In the genomic region with DNA sequence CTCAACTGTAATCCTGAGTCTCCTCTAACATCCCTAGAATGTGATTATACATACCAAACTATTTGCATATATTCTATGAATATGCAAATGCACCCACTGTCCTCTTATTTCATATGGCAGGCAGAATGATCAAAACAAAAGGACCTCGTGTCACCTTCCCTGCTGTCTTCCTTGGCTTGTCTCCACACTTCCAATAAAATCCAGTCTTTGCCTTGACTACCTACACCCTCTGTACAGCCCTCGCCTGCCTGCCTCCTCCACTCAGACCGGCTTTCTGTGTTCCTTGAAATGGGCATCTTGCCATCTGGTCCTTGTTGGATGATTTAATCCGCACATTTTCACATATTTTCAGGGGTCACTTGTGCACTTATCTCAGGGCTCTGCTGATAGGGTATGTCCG, we compare ENCODE assay signal across 18 mouse cellular contexts.
DNase-seq lines count a peak whose midpoint lies in the region; ATAC-seq lines count a peak whose summit lies in the region.
"Had no signal": no experiment of that assay in that cellular context is flagged by ENCODE, and none has a peak within 500 bp of the region (broad histone marks: within the 10 kb centered on the region; RNA-seq: fewer than 3 reads in every experiment).

No protein-coding gene starts in this region.

- H3K36me3 ChIP-seq in neural tube, embryonic 13.5 days = no peaks in the 10 kb centered on the region
- no peaks in the 10 kb centered on the region for H3K36me3 ChIP-seq in neural tube, embryonic 15.5 days
- H3K36me3 ChIP-seq in hindbrain, embryonic 16.5 days (ENCODE audit: control insufficient read depth, insufficient read depth, low read length) = no peaks in the 10 kb centered on the region
- H3K36me3 ChIP-seq in intestine, embryonic 15.5 days = no peaks in the 10 kb centered on the region
- H3K36me3 ChIP-seq: liver, embryonic 15.5 days had no signal

- H3K4me1 ChIP-seq in neural tube, embryonic 13.5 days (replicated peaks) = peaks cover 31% of the 10 kb centered on the region
- H3K4me1 ChIP-seq in neural tube, embryonic 15.5 days = peaks cover 22% of the 10 kb centered on the region
- peaks cover 8% of the 10 kb centered on the region for H3K4me1 ChIP-seq in hindbrain, embryonic 16.5 days (ENCODE audit: control insufficient read depth, insufficient read depth, low read depth, low read length)
- no peaks in the 10 kb centered on the region for H3K4me1 ChIP-seq in intestine, embryonic 15.5 days (replicated peaks)
- H3K4me1 ChIP-seq: liver, embryonic 15.5 days had no signal

- DNase-seq in frontal cortex, postnatal 10 days (ENCODE audit: low spot score in 2 of 2) = no peak
- peak; percentile 84 to 85 for DNase-seq in cerebellum, postnatal 10 days
- DNase-seq in layer of hippocampus, adult 18-20 months (ENCODE audit: low spot score in 2 of 2) = no peak
- DNase-seq: embryo, embryonic 11 days; heart, adult 2 months; heart, postnatal 10 days; kidney, postnatal 25 days; layer of hippocampus, postnatal 36 days; lung, postnatal 4 days; thymus, postnatal 36 days had no signal

- no peak overlapping the region for H3K9ac ChIP-seq in neural tube, embryonic 13.5 days
- no peak overlapping the region for H3K9ac ChIP-seq in neural tube, embryonic 15.5 days (replicated peaks)
- no peak overlapping the region; the same call in 1 of the 2 replicates for H3K9ac ChIP-seq in hindbrain, embryonic 16.5 days (ENCODE audit: low read depth, low read length)
- H3K9ac ChIP-seq in intestine, embryonic 15.5 days = no peak overlapping the region
- H3K9ac ChIP-seq: liver, embryonic 15.5 days had no signal

- H3K4me3 ChIP-seq in neural tube, embryonic 13.5 days = no peak overlapping the region
- H3K4me3 ChIP-seq in neural tube, embryonic 15.5 days (replicated peaks) = no peak overlapping the region
- H3K4me3 ChIP-seq in hindbrain, embryonic 16.5 days (ENCODE audit: low read length) = no peak overlapping the region
- no peak overlapping the region for H3K4me3 ChIP-seq in intestine, embryonic 15.5 days (replicated peaks)
- H3K4me3 ChIP-seq: heart, adult 2 months; liver, embryonic 15.5 days had no signal

- H3K27ac ChIP-seq in neural tube, embryonic 13.5 days (replicated peaks) = peak overlapping the region; percentile 74
- no peak overlapping the region for H3K27ac ChIP-seq in neural tube, embryonic 15.5 days (replicated peaks)
- no peak overlapping the region for H3K27ac ChIP-seq in hindbrain, embryonic 16.5 days (ENCODE audit: low read depth, low read length)
- no peak overlapping the region for H3K27ac ChIP-seq in intestine, embryonic 15.5 days
- H3K27ac ChIP-seq: heart, adult 2 months; liver, embryonic 15.5 days had no signal

- whole genome bisulfite sequencing in neural tube, embryonic 13.5 days = 37% methylated on average over 5 of the region's 5 CpGs
- 36% methylated on average over 5 of the region's 5 CpGs for WGBS in neural tube, embryonic 15.5 days
- WGBS in hindbrain, embryonic 16.5 days = 30% methylated on average over 5 of the region's 5 CpGs
- WGBS in intestine, embryonic 15.5 days = 82% methylated on average over 5 of the region's 5 CpGs

- ATAC-seq in frontal cortex, adult (ENCODE audit: low TSS enrichment) = peak; percentile 66
- peak; percentile 43 for ATAC-seq in neural tube, embryonic 13.5 days (ENCODE audit: low read depth)
- no peak for ATAC-seq in neural tube, embryonic 15.5 days (ENCODE audit: low FRiP score)
- ATAC-seq in hindbrain, embryonic 16.5 days = peak; percentile 58; the same call in 1 of the 2 replicates
- no peak for ATAC-seq in intestine, embryonic 15.5 days
- ATAC-seq: intestine, embryonic 16.5 days; Patski had no signal

- H3K9me3 ChIP-seq in neural tube, embryonic 13.5 days = no peaks in the 10 kb centered on the region
- no peaks in the 10 kb centered on the region for H3K9me3 ChIP-seq in neural tube, embryonic 15.5 days (replicated peaks)
- H3K9me3 ChIP-seq in hindbrain, embryonic 16.5 days (ENCODE audit: control insufficient read depth, low read length) = no peaks in the 10 kb centered on the region
- no peaks in the 10 kb centered on the region for H3K9me3 ChIP-seq in intestine, embryonic 15.5 days
- H3K9me3 ChIP-seq: liver, embryonic 15.5 days had no signal

- no peak overlapping the region for H3K4me2 ChIP-seq in neural tube, embryonic 13.5 days
- H3K4me2 ChIP-seq in neural tube, embryonic 15.5 days = no peak overlapping the region
- no peak overlapping the region for H3K4me2 ChIP-seq in hindbrain, embryonic 16.5 days (ENCODE audit: low read length)
- H3K4me2 ChIP-seq in intestine, embryonic 15.5 days (replicated peaks) = no peak overlapping the region
- H3K4me2 ChIP-seq: liver, embryonic 15.5 days had no signal

- H3K27me3 ChIP-seq in neural tube, embryonic 13.5 days = no peaks in the 10 kb centered on the region
- no peaks in the 10 kb centered on the region for H3K27me3 ChIP-seq in neural tube, embryonic 15.5 days (replicated peaks)
- no peaks in the 10 kb centered on the region for H3K27me3 ChIP-seq in hindbrain, embryonic 16.5 days (replicated peaks; ENCODE audit: control insufficient read depth, insufficient read depth, low read length)
- H3K27me3 ChIP-seq in intestine, embryonic 15.5 days (replicated peaks) = no peaks in the 10 kb centered on the region
- H3K27me3 ChIP-seq: liver, embryonic 15.5 days; Patski had no signal

Comparison
In these comparisons a context has a peak if more than half of its experiments do, and no peak if none do; other contexts are left out.
1. ATAC-seq: peak in frontal cortex, adult (single experiment), neural tube, embryonic 13.5 days (single experiment) and hindbrain, embryonic 16.5 days (single experiment); none in neural tube, embryonic 15.5 days (single experiment) and intestine, embryonic 15.5 days (single experiment).
2. DNase-seq: peak in cerebellum, postnatal 10 days (2 of 2); none in frontal cortex, postnatal 10 days (0 of 2) and layer of hippocampus, adult 18-20 months (0 of 2).